Mouse (Mus musculus) cerebellum, postnatal 4 days (tissue): ENCODE results near the gene Zfp598.
"Not testable (repeated sequence)": the region's sequence is repeated elsewhere in the genome, so short reads cannot be mapped to it uniquely, and the experiment has no call there.

Source experiments
- DNase-seq, 2 experiments: peaks; one replicate each; pipeline ENCODE4 v3.0.0; 2022; ENCODE audit warnings: low spot score in 2 of 2, mixed read lengths in 1 of 2

Gene Zfp598

DNA sequence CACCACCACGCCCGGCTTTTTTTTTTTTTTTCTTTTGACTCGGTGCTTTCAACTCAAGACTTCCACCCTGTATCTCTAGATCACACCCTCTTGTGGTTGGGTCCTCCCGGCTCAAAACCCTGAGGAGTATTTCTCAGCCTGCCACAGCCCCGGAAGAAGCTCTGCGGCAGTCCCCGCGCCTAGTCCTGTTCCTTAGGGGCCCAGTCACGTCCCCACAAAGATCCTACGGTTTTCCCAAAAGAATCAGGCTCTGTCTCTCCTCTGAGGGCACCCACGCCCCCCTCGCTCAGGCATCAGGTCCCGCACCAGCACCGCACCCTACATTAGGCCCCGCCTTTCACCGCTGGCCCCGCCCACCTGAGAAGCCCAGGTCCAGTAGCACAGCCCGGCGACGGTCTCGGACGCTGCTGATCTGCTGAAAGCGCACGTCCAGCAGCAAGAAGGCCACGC is 17.7 kb downstream of the Zfp598 start:
- no peak for DNase-seq

GRCm38 (mm10) chr17:24687599-24687998 is 18.1 kb downstream of the Zfp598 start:
- DNase-seq = no peak

GRCm38 (mm10) chr17:24689251-24690081 is 20.0 kb downstream of the Zfp598 start, which contains the start of gene Syngr3:
TSS of gene Syngr3 (minus strand) at chr17:24689955.
- DNase-seq = peak in 1 of 2 experiments; percentile 47

DNA sequence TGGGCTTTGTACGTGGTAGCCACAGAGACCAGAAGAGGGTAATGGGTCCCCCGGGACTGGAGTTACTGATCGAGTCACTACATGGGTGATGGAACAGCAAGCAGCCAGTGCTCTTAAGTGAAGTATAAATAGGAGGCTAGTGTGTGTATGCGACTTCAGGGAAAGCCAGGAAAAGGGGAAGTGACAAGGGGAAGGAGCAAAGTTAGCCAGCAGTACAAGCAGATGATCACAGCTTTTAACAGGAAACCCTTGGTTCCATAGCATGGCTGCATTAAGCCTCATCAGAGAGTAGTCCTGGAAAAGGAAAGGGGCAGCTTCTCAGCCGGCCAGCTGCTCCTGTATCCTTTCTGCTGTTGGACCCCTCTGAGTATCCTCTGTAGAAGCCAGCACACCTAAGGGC is 22.9 kb downstream of the Zfp598 start:
- no peak for DNase-seq

GRCm38 (mm10) chr17:24695326-24696010 is 26.0 kb downstream of the Zfp598 start:
- DNase-seq = no peak

DNA sequence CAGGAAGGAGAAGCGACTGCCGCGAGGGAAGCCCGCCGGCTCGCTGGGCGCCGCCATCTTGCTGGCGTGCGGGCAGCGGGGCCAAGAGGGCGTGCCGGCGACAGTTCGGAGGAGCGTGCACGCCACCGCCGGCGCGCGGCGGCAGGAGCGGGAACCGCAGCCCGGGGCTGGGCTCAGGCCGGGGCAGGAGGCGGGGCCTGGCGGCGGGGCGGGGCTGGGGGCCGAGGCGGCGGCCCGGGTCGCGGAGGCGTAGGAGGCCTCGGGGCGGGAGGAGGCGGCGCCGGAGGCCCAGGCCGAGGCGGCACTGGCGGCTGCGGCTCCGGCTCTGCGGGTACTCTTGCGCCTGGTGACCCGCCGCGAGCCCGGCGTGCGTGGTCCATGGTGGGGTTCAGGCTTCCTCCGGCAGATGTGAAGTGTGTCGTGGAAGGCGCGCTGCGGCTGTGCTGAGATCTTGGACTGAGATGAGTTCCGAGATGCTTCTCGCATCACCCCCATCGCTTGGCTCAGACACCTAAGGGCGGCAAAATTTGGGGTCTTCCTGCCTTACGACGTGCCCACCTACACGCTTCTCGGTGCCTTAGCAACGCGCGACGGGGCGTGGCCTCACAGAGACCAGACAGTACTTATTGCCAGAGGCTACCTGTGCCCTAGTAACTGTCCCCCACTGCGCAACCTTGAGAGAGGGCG is 26.7 kb downstream of the Zfp598 start, which contains the start of the genes Gfer and Noxo1:
Gene Gfer, minus strand, starts transcription at position 146 of the 687 bp plus-strand sequence.
Gene Noxo1, plus strand, starts transcription at position 224 of the 687 bp plus-strand sequence.
- peak; percentile 75 to 91 for DNase-seq

- no peak for DNase-seq
These were observed 28.5 kb downstream of the Zfp598 start for GRCm38 (mm10) chr17:24697985-24698384.

GRCm38 (mm10) chr17:24698715-24699114 is 29.2 kb downstream of the Zfp598 start:
- DNase-seq = no peak

DNA sequence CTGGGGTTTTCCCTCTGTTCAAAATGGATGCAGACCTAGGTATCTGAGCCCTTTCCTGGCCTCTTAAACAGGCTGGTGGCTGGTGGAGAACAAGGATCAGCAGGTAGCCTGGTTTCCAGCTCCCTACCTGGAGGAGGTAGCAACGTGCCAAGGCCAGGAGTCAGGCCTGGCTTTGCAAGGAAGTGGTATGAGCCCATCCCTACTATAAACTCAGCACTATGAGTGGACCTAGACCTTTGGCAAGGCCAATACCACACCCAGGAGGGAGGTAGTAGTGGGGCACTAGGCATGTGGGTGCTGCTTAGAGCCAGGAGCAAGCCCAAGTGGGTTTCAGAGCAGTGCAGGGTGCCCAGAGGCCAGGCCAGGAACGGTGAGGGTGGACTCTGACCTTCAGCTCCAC is 30.0 kb downstream of the Zfp598 start:
- no peak for DNase-seq

DNA sequence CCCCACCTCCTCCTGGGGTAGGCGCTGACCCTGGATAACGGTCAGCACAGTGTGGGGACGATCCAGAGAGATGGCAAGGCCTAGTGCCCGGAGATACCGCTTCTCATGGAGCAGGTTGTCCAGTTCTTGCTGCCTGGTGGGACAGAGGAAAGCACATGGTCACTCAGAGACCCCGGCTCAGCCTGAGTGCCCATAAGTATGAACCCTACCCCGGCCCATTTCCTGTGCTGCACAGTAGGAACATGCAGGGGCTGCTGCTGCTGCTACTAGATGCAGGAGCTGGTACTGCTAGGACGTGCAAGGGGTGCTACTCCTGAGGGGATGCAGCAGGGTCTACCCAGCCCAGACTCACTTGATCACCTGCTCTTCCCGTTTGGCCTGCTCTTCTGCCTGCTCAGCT is 31.8 kb downstream of the Zfp598 start:
- no peak for DNase-seq

- no peak for DNase-seq
These were observed 36.3 kb downstream of the Zfp598 start for GRCm38 (mm10) chr17:24705821-24706220.

GRCm38 (mm10) chr17:24706982-24707800 is 37.7 kb downstream of the Zfp598 start, which contains the start of gene Tbl3:
TSS of gene Tbl3 (minus strand) at chr17:24707660.
- peak; percentile 95 to 96 for DNase-seq

DNA sequence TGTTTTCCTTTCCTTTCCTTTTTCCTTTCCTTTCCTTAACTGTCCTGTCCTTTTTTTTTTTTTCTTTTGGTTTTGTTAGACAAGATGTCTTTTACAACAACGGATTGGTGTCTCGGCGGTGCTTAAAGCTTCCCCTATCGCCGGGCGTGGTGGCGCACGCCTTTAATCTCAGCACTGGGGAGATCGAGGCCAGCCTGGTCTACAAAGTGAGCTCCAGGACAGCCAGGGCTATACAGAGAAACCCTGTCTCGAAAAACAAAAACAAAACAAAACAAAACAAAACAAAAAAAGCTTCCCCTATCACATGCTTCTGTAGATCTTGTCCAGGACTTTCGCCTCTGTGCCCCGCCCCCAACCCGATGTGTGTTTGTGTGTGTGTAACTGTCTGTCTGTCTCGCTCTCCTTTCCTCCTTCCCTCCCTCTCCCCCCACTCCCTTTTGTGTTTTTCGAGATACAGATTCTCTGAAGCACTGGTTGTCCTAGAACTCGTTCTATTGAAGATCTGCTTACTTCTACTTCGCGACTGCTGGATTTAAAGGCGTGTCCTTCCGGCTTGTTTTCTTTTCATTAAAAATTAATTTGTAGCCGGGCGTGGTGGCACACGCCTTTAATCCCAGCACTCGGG is 38.4 kb downstream of the Zfp598 start:
- DNase-seq = no peak

GRCm38 (mm10) chr17:24708646-24709045 is 39.2 kb downstream of the Zfp598 start:
- DNase-seq = no peak

DNA sequence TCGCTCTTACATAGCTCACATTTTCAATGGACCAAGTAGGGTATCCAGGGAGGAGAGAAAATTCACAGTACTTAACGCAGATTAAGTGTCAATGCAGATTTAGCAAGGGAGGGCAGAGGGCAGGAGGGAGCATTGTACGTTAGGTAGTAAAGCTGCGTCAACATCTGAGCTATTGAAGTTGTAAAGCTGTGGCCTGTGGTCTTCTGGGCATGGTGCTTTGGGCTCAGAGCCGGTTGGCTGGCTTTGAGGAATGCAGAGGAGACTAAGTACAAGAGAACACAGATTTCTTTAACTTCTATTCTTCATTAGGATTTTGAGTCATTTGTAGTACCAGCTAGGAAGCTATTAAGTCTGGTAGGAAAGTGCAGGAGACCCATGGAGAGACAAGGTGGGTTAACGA is 46.1 kb downstream of the Zfp598 start:
- DNase-seq = no peak

DNA sequence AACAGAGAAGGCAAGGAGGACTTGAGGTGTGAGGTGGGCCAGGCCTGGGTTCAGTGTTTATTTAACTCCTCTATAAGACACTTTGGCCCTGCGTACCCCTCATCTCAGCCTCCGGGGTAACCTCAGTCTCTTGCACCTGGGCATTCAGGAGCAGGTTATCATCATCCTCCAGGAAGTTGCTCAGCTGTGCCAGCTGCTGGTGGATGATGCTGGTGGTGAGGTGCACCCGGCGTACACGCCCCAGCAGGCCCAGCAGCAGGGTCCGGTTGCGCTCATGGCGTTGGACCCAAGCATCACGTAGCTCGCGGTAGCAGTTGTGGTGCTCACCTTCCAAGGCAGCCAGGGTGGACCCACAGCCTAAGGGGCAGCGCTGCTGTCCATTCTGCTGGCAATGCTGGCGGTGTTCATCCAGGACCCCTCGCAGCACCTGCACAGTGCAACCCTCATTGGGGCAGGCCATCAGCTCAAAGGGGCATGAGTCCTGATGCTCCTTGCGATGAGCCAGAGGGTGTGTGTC is 46.7 kb downstream of the Zfp598 start:
- no peak for DNase-seq

- DNase-seq = no peak
These were observed 48.5 kb downstream of the Zfp598 start, which contains the start of the genes Rnf151 and Rps2 for GRCm38 (mm10) chr17:24717943-24718342. TSS of gene Rnf151 (minus strand) at chr17:24718063. TSS of gene Rps2 (plus strand) at chr17:24718116.

DNA sequence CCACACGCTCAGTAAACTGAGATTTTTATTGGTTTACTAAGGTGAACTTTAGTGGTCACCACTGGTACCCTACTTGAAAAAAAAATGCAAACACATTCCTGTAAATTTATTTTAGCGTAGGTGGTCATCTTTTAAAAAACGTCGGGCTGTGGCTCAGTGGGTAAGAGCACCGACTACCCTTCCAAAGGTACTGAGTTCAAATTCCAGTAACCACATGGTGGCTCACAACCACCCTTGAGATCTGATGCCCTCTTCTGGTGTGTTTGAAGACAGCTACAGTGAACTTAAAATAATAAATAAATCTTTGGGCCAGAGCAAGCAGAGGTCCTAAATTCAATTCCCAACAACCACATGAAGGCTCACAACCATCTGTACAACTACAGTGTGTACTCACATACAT is 49.5 kb downstream of the Zfp598 start:
- DNase-seq = not testable (repeated sequence)

DNA sequence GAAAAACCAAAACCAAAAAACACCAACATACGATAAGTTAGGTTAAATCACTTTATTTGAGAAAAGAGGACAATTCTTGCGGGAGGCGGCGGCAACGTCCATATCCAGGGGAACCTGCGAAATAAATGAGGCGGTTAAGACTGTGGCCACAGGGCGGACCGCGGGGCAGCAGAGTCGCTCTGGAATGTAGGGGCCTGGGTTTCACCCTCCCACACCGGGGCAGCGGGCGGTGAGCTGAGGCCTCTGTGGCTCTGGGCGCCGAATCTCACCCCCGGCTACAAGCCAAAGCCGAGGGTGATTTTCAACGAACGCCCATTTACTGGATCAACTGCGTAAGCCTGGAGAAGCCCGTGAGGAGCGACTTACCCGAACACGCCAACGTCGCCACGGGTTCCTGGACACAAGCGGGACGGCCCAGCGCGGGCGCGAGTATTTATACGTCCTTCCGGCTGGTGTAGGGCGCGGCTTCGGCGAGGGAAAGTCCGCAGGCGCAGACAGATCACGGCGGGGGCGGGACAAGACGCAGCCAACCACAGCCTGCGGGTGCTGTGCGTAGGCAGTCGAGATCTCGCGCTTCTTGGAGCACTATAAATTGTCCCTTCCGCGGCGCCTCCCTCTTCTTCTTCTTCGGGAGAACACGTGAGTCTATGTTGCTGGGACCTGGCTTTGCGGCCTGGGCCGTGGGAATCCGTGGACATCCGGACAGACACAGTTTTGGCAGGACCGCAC is 50.2 kb downstream of the Zfp598 start:
- DNase-seq = peak; percentile 91 to 98

GRCm38 (mm10) chr17:24720616-24721015 is 51.1 kb downstream of the Zfp598 start:
- DNase-seq = not testable (repeated sequence)
